Mouse (Mus musculus) forebrain, embryonic 16.5 days (tissue): Measurements from ENCODE around the gene Tmem259. TPM values are rescaled to one million over a fixed set of nuclear protein-coding genes. Genes with fewer than 3 reads are reported as not detected.
A peak's percentile ranks its signal among the peaks of the same experiment; 100 is the strongest.
"Not testable (repeated sequence)": the region's sequence is repeated elsewhere in the genome, so short reads cannot be mapped to it uniquely, and the experiment has no call there.

ENCODE experiments used
- ATAC-seq: fragments of 200-750 bp; cut with Nextera tagmentation; 2 replicates; pipeline ENCODE4 v1.8.0; 2017; ENCODE audit warnings: mild to moderate bottlenecking, moderate library complexity
- H3K27ac ChIP-seq: fragments of 300-500 bp; sonication (generic); 2 replicates; pipeline ENCODE4 v1.5.1; 2014; ENCODE audit warnings: low read length, control low read depth
- H3K27me3 ChIP-seq: fragments of 300-500 bp; sonication (generic); replicated peaks from 2 replicates; pipeline ENCODE4 v1.6.1; 2014; ENCODE audit warnings: low read length; ENCODE audit not compliant: control insufficient read depth, insufficient read depth
- H3K36me3 ChIP-seq: fragments of 300-500 bp; sonication (generic); 2 replicates; pipeline ENCODE4 v1.6.1; 2014; ENCODE audit not compliant: control insufficient read depth, insufficient read depth
- H3K4me1 ChIP-seq: fragments of 300-500 bp; sonication (generic); replicated peaks from 2 replicates; pipeline ENCODE4 v1.6.1; 2014; ENCODE audit warnings: low read length; ENCODE audit not compliant: control insufficient read depth, insufficient read depth
- H3K4me2 ChIP-seq: fragments of 300-500 bp; sonication (generic); 2 replicates; pipeline ENCODE4 v1.6.1; 2014; ENCODE audit warnings: mild to moderate bottlenecking, low read length, control low read depth
- H3K4me3 ChIP-seq: fragments of 300-500 bp; sonication (generic); replicated peaks from 2 replicates; pipeline ENCODE4 v1.5.1; 2014; ENCODE audit warnings: mild to moderate bottlenecking, low read length, control low read depth
- H3K9ac ChIP-seq: fragments of 300-500 bp; sonication (generic); replicated peaks from 2 replicates; pipeline ENCODE4 v1.6.1; 2014; ENCODE audit warnings: low read depth, low read length, control low read depth
- H3K9me3 ChIP-seq: fragments of 300-500 bp; sonication (generic); 2 replicates; pipeline ENCODE4 v1.6.1; 2016; ENCODE audit warnings: low read length; ENCODE audit not compliant: control insufficient read depth
- WGBS: fragments of 180-500 bp; shearing (Covaris S2); extraction: QIAGEN DNeasy Blood & Tissue Kit; methylation state at CpG from one replicate; pipeline ENCODE4 v1.1.7; 2014; 5-methylcytosine and 5-hydroxymethylcytosine counted together
- polyA plus RNA-seq: library from polyadenylated mRNA; unstranded; fragments of >200 nt; fragmentation: Nextera tagmentation; extraction: Ambion mirVana; gene quantifications from 2 replicates; pipeline ENCODE4 v1.2.1, GENCODE M21; 2015

Gene Tmem259
- polyA plus RNA-seq, 1 experiment from 2014 or later = 12.8 TPM

DNA sequence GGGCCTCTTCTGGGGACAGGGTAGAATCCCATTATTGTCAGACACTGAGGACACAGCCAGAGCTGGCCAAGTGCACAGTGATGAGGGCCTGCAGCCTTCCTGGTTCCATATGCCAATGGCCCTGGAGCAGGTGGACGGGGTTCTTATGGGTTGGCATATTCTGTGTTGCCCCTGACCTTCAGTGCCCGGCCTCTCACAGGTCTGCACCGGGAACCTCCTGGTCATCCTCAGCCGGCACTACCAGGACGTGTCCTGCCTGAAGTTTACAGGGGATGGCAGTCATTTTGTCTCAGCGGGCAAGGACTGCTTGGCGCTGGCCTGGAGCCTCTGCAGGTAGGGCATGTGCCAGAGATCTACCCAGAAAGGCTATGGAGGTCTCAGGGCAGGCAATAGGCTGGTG, 19.4 kb downstream of the Tmem259 start:
- H3K4me1 ChIP-seq = peaks cover 11% of the 10 kb centered on the region
- no peak overlapping the region for H3K9ac ChIP-seq
- H3K27ac ChIP-seq = no peak overlapping the region
- no peaks in the 10 kb centered on the region for H3K9me3 ChIP-seq
- no peak overlapping the region for H3K4me3 ChIP-seq
- peaks cover 19% of the 10 kb centered on the region for H3K36me3 ChIP-seq
- 94% methylated on average over 7 of the region's 7 CpGs for WGBS
- no peak overlapping the region for H3K4me2 ChIP-seq
- H3K27me3 ChIP-seq = peaks cover 3% of the 10 kb centered on the region
- no peak for ATAC-seq

DNA sequence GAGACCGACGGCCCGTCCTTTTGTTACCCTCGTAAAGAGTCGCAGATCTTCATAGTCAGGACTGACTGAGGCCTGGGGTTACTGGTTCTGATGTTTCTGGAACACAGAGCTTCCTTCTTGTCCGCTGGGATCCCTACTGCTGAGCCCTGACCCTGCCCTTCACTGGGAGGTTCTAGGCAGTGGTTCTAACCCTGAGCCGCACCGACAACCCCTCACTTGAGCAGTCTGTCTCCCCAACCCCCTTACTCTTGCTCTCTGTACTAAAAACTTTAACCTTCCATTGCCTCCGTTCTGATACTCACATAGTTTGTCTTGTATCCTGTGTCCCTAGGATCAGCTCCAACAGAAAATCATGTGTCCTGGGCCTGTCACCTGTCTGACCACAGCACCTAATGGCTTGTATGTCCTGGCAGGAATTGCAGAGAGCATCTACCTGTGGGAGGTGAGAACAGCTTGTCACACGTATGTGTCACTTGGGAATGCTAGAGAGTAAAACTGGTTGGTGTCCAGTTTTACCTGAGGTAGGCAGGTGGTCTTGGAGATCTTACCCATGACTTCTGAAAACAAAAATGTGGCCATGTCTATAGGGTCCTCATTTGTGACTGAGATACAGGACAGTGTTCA, 23.3 kb downstream of the Tmem259 start:
- peak overlapping the region; percentile 97 for H3K4me3 ChIP-seq
- H3K27me3 ChIP-seq = no peaks in the 10 kb centered on the region
- no peaks in the 10 kb centered on the region for H3K9me3 ChIP-seq
- peaks cover 3% of the 10 kb centered on the region; the same call in 1 of the 2 replicates for H3K36me3 ChIP-seq
- no peak overlapping the region for H3K27ac ChIP-seq
- H3K4me1 ChIP-seq = peaks cover 8% of the 10 kb centered on the region
- WGBS = 21% methylated on average over 10 of the region's 10 CpGs
- ATAC-seq = no peak
- H3K9ac ChIP-seq = peak overlapping the region; percentile 82
- peak overlapping the region; percentile 87 for H3K4me2 ChIP-seq

DNA sequence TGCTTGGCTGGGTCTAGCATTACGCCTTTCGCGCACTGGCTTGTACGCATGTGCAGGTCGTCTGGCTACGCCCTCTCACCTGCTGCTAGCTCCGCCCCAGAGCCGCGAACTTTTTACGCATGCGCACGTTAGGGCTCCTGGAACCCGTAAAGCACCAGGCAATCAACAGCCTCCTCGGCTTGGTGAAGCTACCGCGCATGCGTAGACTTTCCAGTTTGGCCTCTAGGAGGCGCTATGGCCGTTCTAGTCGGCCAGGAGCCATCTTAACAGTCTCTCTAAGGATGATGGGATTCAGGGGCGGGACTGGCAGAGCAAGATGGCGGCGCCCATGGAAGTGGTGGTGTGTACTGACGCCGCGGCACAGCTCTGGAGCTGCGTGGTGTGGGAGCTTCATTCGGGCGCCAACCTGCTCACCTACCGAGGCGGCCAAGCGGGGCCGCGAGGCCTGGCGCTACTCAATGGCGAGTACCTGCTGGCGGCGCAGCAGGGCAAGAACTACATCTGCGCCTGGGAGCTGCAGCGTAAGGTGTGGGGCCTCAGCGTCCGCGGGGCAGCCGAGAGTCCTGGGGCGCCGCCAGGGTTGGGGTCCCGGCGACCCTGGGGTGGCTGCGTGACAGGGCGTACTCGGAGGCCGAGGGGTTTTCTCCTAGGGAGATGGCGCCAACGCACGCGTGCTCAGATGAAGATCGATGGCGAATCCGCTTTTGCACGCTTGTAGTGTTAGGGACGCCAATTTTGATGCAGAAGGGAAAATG, 24.1 kb downstream of the Tmem259 start, which contains the start of gene Wdr18:
Gene Wdr18, plus strand, starts transcription at position 306 of the 755 bp plus-strand sequence.
- H3K36me3 ChIP-seq = peaks cover 3% of the 10 kb centered on the region; the same call in 1 of the 2 replicates
- H3K4me2 ChIP-seq = peak within 1 kb of the TSS; percentile 87
- H3K27me3 ChIP-seq = no peaks in the 10 kb centered on the region
- ATAC-seq = peak; percentile 98
- peaks cover 8% of the 10 kb centered on the region for H3K4me1 ChIP-seq
- H3K9me3 ChIP-seq = no peaks in the 10 kb centered on the region
- peak within 1 kb of the TSS; percentile 71 for H3K27ac ChIP-seq
- H3K4me3 ChIP-seq = peak within 1 kb of the TSS; percentile 97
- under 1% methylated on average over 61 of the region's 61 CpGs for WGBS
- H3K9ac ChIP-seq = peak within 1 kb of the TSS; percentile 82

- Histone ChIP-seq H3K4me2 (peak overlapping the region; percentile 8; the same call in 1 of the 2 replicates), H3K4me3 (peak overlapping the region; percentile 97)
- not testable (repeated sequence) for ATAC-seq, H3K9me3 ChIP-seq, H3K9ac ChIP-seq, H3K27ac ChIP-seq, H3K36me3 ChIP-seq, H3K27me3 ChIP-seq, H3K4me1 ChIP-seq
- WGBS = 31% methylated on average over 10 of the region's 10 CpGs
Measured at GRCm38 (mm10) chr10:79959412-79959811, 24.7 kb downstream of the Tmem259 start.

DNA sequence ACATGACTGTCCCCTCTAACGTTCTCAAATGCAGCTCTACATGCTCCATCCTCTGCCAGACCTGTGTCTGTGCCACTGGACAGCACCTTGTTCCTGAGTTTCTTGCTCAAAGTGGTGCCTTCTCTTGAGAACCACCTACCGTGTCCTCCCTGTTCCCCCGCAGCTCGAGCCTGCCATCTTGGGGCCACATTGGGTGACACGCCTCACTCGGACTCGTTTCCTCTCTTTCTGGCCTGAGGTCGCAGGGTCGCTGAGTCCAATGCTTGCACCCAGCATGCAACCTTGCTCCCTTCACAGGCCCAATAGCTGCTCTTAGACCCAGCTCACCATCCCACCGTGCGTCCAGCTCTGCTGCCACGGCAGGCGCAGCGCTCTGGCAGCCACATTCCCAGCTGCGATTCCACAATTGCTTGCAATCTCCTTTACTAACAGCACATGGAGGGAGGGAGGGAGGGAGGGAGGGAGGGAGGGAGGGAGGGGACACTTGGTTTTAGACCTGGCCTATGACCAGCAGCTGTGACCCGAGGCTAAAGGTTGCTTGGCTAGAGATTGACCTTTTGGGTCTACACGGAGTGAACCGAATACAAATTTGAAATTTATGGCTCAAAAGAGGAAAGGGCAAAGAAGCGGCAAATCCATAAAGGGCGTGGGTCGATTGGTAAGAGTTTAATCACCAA, 25.9 kb downstream of the Tmem259 start:
- no peak overlapping the region for H3K27ac ChIP-seq
- 15% methylated on average over 21 of the region's 21 CpGs for WGBS
- ATAC-seq = no peak

DNA sequence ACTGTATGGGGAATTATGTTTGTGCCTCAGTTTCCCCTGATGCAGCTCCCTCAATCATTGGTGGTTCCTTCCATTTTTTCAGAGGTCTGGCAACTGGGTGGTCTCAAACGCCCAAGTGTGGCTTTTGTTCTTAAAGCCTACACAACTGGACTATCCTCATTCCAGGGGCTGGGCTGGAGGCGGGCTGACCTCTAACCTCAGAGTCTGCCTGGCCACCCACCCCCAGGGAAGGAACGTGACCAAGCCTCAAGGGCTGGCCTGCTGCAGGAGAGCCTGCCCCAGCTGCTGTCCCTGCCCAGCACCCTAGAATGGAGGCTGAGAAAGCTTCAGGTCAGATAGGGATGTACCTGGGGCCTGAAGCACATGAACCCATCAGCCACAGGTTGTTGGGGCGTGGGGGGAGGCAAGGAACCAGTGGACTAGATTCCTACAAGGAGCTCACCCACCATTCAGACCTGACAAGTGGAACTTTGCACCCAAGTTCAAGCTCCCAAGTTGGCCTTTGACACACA, 27.4 kb downstream of the Tmem259 start:
- no peak for ATAC-seq
- WGBS = 20% methylated on average over 4 of the region's 4 CpGs
- Histone ChIP-seq H3K36me3 (no peaks in the 10 kb centered on the region; the same call in 1 of the 2 replicates), H3K9me3 (no peaks in the 10 kb centered on the region), H3K9ac (no peak overlapping the region), H3K4me3 (no peak overlapping the region), H3K27ac (no peak overlapping the region), H3K27me3 (no peaks in the 10 kb centered on the region), H3K4me1 (peaks cover 8% of the 10 kb centered on the region), H3K4me2 (no peak overlapping the region)

More for the DNA sequence above, 25.9 kb downstream of the Tmem259 start:
- H3K9me3 ChIP-seq = no peaks in the 10 kb centered on the region
- peaks cover 8% of the 10 kb centered on the region for H3K4me1 ChIP-seq
- H3K9ac ChIP-seq = no peak overlapping the region
- no peaks in the 10 kb centered on the region for H3K27me3 ChIP-seq
- H3K36me3 ChIP-seq = no peaks in the 10 kb centered on the region; the same call in 1 of the 2 replicates
- H3K4me3 ChIP-seq = no peak overlapping the region
- H3K4me2 ChIP-seq = no peak overlapping the region

GRCm38 (mm10) chr10:79955691-79956090, 28.4 kb downstream of the Tmem259 start:
- WGBS = 67% methylated on average over 9 of the region's 9 CpGs
- no peak for ATAC-seq
- Histone ChIP-seq H3K36me3 (no peaks in the 10 kb centered on the region; the same call in 1 of the 2 replicates), H3K4me2 (no peak overlapping the region), H3K27ac (no peak overlapping the region), H3K9me3 (no peaks in the 10 kb centered on the region), H3K27me3 (no peaks in the 10 kb centered on the region), H3K4me3 (no peak overlapping the region), H3K4me1 (peaks cover 3% of the 10 kb centered on the region), H3K9ac (no peak overlapping the region)

GRCm38 (mm10) chr10:79953946-79954345, 30.2 kb downstream of the Tmem259 start:
- Histone ChIP-seq H3K27ac (no peak overlapping the region), H3K9me3 (no peaks in the 10 kb centered on the region), H3K4me2 (no peak overlapping the region), H3K4me3 (no peak overlapping the region), H3K36me3 (peaks cover 2% of the 10 kb centered on the region; the same call in 1 of the 2 replicates), H3K9ac (no peak overlapping the region), H3K4me1 (no peaks in the 10 kb centered on the region), H3K27me3 (no peaks in the 10 kb centered on the region)
- no peak for ATAC-seq
- WGBS = 87% methylated on average over 6 of the region's 6 CpGs

- 88% methylated on average over 18 of the region's 18 CpGs for WGBS
- no peak overlapping the region for H3K4me2 ChIP-seq
- no peak overlapping the region for H3K9ac ChIP-seq
- no peaks in the 10 kb centered on the region for H3K9me3 ChIP-seq
- H3K27ac ChIP-seq = no peak overlapping the region
- H3K4me3 ChIP-seq = no peak overlapping the region
- no peak for ATAC-seq
- H3K36me3 ChIP-seq = peaks cover 2% of the 10 kb centered on the region; the same call in 1 of the 2 replicates
- no peaks in the 10 kb centered on the region for H3K27me3 ChIP-seq
- H3K4me1 ChIP-seq = peaks cover 4% of the 10 kb centered on the region
Measured at GRCm38 (mm10) chr10:79950661-79951060, 33.5 kb downstream of the Tmem259 start.
